Comparison of ENCODE assay signal across 8 mouse cellular contexts in the genomic region with DNA sequence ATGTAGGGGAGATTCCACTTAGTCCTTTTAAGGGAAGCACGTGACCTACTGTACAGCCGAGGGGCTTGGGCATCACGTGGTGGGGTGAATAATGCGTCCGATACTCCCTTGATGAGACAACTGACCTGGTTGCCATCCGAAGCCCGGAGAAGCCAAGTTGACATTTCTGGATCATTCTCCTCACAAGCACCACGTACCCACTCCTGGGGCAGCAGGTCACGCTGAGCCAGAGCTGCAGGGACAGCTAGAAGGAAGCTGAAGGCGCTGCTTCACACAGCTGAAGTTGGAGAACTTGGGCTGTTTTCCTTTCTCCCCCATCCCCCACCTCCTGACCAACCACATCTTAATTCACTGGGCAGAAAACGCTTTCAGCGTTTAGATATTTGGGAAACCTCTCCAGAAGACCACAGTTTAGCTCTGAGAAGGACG.
DNase-seq lines count a peak whose midpoint lies in the region; ATAC-seq lines count a peak whose summit lies in the region.

No protein-coding gene starts in this region.

- H3K27me3 ChIP-seq in embryonic facial prominence, embryonic 15.5 days: no peaks in the 10 kb centered on the region
- no peaks in the 10 kb centered on the region for H3K27me3 ChIP-seq in liver, embryonic 11.5 days (replicated peaks; ENCODE audit: control insufficient read depth, insufficient read depth, low read length)
- no peaks in the 10 kb centered on the region for H3K27me3 ChIP-seq in neural tube, embryonic 15.5 days (replicated peaks)

- H3K4me2 ChIP-seq in embryonic facial prominence, embryonic 15.5 days (replicated peaks): peak overlapping the region; percentile 55
- peak overlapping the region; percentile 41 for H3K4me2 ChIP-seq in liver, embryonic 11.5 days
- H3K4me2 ChIP-seq in neural tube, embryonic 15.5 days: peak overlapping the region; percentile 44

- H3K4me1 ChIP-seq in embryonic facial prominence, embryonic 15.5 days: peaks cover 42% of the 10 kb centered on the region
- H3K4me1 ChIP-seq in liver, embryonic 11.5 days (replicated peaks; ENCODE audit: control insufficient read depth, insufficient read depth, low read length): 0 out of 2 replicates have a peak, but pooled peaks cover 2% of the 10 kb centered on the region
- peaks cover 44% of the 10 kb centered on the region for H3K4me1 ChIP-seq in neural tube, embryonic 15.5 days

- H3K27ac ChIP-seq in embryonic facial prominence, embryonic 15.5 days (replicated peaks): peak overlapping the region; percentile 92
- peak overlapping the region; percentile 65; the same call in 1 of the 2 replicates for H3K27ac ChIP-seq in liver, embryonic 11.5 days (ENCODE audit: low read depth, low read length)
- peak overlapping the region; percentile 77; the same call in 1 of the 2 replicates for H3K27ac ChIP-seq in neural tube, embryonic 15.5 days (replicated peaks)

- H3K9me3 ChIP-seq in embryonic facial prominence, embryonic 15.5 days (replicated peaks): no peaks in the 10 kb centered on the region
- H3K9me3 ChIP-seq in liver, embryonic 11.5 days (ENCODE audit: control insufficient read depth, low read length): no peaks in the 10 kb centered on the region
- no peaks in the 10 kb centered on the region for H3K9me3 ChIP-seq in neural tube, embryonic 15.5 days (replicated peaks)

- DNase-seq in adrenal gland, adult 2 months: peak; percentile 5
- DNase-seq in adrenal gland, postnatal 4 days (ENCODE audit: low spot score in 2 of 2): no peak
- peak; percentile 5 for DNase-seq in heart, postnatal 25 days (ENCODE audit: low spot score)
- no peak for DNase-seq in liver, embryonic 11.5 days (ENCODE audit: low spot score)
- DNase-seq in cerebellum, postnatal 36 days: no peak
- no peak for DNase-seq in thymus, adult 18-20 months

- intact Hi-C loops in heart, postnatal 25 days (cut with DNase I): no loop called here

- ATAC-seq in embryonic facial prominence, embryonic 15.5 days (ENCODE audit: insufficient number of reproducible peaks, low FRiP score, low TSS enrichment, low read depth): no peak
- ATAC-seq in liver, embryonic 11.5 days (replicated peaks; ENCODE audit: low FRiP score): no peak
- peak; percentile 48; the same call in 1 of the 2 replicates for ATAC-seq in neural tube, embryonic 15.5 days (ENCODE audit: low FRiP score)

- H3K4me3 ChIP-seq in embryonic facial prominence, embryonic 15.5 days (replicated peaks): peak overlapping the region; percentile 44
- H3K4me3 ChIP-seq in liver, embryonic 11.5 days (ENCODE audit: low read depth, low read length): peak overlapping the region; percentile 30
- H3K4me3 ChIP-seq in neural tube, embryonic 15.5 days (replicated peaks): peak overlapping the region; percentile 31

- WGBS in embryonic facial prominence, embryonic 15.5 days: 13% methylated on average over 13 of the region's 13 CpGs
- 38% methylated on average over 13 of the region's 13 CpGs for WGBS in liver, embryonic 11.5 days
- 37% methylated on average over 13 of the region's 13 CpGs for WGBS in neural tube, embryonic 15.5 days

- no peaks in the 10 kb centered on the region for H3K36me3 ChIP-seq in embryonic facial prominence, embryonic 15.5 days
- H3K36me3 ChIP-seq in liver, embryonic 11.5 days (ENCODE audit: control insufficient read depth, insufficient read depth, low read length): no peaks in the 10 kb centered on the region
- no peaks in the 10 kb centered on the region for H3K36me3 ChIP-seq in neural tube, embryonic 15.5 days

- H3K9ac ChIP-seq in embryonic facial prominence, embryonic 15.5 days: peak overlapping the region; percentile 2; the same call in 1 of the 2 replicates
- H3K9ac ChIP-seq in liver, embryonic 11.5 days (ENCODE audit: low read depth, low read length): peak overlapping the region; percentile 35
- no peak overlapping the region for H3K9ac ChIP-seq in neural tube, embryonic 15.5 days (replicated peaks)

Comparison
In these comparisons a context has a peak if more than half of its experiments do, and no peak if none do; other contexts are left out.
1. DNase-seq: peak in adrenal gland, adult 2 months (single experiment) and heart, postnatal 25 days (single experiment); none in adrenal gland, postnatal 4 days (0 of 2), liver, embryonic 11.5 days (single experiment), cerebellum, postnatal 36 days (0 of 2) and thymus, adult 18-20 months (0 of 2).
2. Peak in every context shown above with its lines, with median percentiles within 50 percentile points of each other: H3K27ac ChIP-seq, H3K4me2 ChIP-seq and H3K4me3 ChIP-seq.